Mouse (Mus musculus): ENCODE measurements around the gene Slc7a5.

Gene Slc7a5

DNA sequence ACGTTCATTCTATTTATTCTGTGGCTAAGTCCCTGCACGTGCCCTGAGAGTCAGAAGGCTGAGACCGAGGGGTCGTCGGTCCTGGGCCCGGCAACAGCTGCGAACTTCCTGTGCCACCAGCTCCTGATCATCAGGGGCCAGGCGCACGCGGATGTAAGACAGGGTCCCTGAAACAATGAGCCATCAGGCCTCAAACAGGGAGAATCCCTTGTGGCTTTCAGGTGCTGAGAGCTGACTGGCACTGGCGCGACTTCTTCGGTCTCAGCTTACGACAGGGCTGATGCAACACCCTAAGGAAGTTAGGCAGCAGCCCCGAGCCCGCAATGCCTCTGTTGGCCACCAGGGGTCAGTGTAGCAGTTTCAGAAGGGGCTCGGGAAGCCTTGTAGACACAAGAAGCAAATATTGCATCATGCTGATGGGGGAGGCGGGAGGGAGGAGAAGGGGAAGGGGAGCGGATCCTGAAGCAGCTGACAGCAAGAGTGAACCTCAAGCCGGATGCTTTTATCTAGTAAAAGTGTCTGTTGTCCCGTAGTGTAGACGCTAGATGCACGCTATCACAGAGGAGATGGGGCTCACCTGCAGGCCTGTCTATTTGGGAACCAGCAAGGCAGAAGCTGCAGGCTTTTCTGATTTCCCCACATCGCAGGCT, 56.5 kb downstream of the Slc7a5 start:
- peak; percentile 89 to 93 for DNase-seq (ENCODE audit: low spot score in 2 of 2)

DNA sequence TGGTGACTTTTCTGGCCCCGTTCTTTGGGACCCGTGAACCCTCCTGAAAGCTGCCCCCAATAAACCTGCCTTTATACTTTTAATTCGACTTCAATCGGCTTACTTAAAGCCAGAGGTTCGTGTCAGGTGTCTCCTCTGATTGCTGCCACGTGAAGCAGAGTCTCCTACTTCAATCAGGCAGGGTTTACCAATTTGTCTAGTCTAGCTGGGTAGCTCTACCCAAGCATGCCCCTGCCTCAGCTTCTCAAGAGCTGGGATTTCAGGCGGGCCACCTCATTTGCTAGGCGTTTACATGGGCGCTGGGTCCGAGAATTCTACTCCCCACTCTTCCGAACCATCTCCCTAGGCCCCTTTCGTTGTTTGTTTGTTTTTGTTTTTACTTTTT, 57.1 kb downstream of the Slc7a5 start:
- DNase-seq (ENCODE audit: low spot score in 2 of 2), result no peak

- peak; percentile 44 to 58 for DNase-seq (ENCODE audit: low spot score in 2 of 2)
Observed at GRCm38 (mm10) chr8:121850018-121850417, 57.5 kb downstream of the Slc7a5 start.

GRCm38 (mm10) chr8:121849303-121849702, 58.2 kb downstream of the Slc7a5 start:
- no peak for DNase-seq (ENCODE audit: low spot score in 2 of 2)

- no peak for DNase-seq (ENCODE audit: low spot score in 2 of 2)
Observed at GRCm38 (mm10) chr8:121848495-121848894, 59.0 kb downstream of the Slc7a5 start.

DNA sequence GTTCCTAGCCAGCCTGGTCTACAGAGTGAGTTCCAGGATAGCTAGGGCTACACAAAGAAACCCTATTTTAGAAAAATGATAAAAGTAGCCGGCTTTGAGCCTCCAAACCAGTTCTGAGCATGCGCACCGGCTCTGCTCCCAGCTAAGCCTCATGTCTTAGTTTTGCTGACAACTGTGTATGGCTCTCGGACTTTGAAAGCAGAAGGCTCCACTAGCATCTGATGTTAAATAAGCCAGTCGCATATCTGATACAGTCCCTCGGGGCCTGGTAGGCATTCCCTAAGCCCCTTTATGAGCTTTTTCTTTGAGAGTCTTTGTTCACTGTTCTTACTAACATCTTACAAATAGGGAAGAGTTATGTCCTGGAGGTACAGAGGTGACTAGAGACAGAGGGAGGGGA, 59.5 kb downstream of the Slc7a5 start:
- no peak for DNase-seq (ENCODE audit: low spot score in 2 of 2)

GRCm38 (mm10) chr8:121847261-121847822, 60.2 kb downstream of the Slc7a5 start:
- DNase-seq (ENCODE audit: low spot score in 2 of 2), result no peak

DNA sequence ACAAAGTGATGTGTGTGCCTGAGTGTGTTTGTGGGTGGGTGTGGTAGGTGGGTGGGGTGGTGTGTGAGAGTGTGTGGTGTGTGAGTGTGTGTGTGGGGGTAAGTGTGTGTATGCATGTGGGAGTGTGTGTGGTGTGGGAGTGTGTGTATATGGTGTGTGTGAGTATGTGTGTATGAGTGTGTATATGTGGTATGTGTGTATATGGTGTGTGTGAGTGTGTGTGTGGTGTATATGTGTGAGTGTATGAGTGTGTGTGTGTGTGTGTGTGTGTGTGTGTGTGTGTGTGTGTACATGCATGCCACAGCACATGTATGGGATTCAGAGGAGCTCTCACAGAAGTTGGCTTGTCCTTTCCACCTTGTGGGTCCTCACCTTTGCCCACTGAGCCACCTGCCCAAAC, 60.7 kb downstream of the Slc7a5 start:
- no peak for DNase-seq (ENCODE audit: low spot score in 2 of 2)

- DNase-seq (ENCODE audit: low spot score in 2 of 2), result no peak
Observed at GRCm38 (mm10) chr8:121844765-121845164, 62.7 kb downstream of the Slc7a5 start.

DNA sequence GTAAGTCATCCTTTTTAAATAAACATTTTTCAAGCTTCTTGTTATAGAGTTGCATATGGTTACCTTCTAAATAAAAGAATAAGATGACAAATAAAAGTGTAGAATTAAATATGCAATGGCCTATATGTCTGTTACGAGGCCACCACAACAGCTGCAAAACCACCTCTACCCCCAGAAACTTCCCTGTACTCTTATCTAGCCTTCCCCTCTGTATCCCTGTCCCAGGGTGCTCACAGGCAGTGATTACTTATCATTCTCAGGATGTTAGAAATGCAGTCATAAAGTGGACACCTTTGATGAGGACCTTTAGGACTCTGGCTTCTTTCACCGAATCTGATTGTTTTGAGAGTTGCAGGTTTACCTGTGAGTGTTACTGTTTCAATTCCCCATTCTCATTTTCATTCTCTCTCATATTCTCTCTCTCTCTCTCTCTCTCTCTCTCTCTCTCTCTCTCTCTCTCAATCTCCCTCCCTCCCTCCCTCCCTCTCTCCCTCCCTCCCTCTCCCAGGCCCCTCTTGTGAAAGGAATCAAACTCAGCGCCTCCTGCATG, 64.2 kb downstream of the Slc7a5 start:
- no peak for DNase-seq (ENCODE audit: low spot score in 2 of 2)

GRCm38 (mm10) chr8:121842064-121842955, 65.2 kb downstream of the Slc7a5 start:
- no peak for DNase-seq (ENCODE audit: low spot score in 2 of 2)

DNA sequence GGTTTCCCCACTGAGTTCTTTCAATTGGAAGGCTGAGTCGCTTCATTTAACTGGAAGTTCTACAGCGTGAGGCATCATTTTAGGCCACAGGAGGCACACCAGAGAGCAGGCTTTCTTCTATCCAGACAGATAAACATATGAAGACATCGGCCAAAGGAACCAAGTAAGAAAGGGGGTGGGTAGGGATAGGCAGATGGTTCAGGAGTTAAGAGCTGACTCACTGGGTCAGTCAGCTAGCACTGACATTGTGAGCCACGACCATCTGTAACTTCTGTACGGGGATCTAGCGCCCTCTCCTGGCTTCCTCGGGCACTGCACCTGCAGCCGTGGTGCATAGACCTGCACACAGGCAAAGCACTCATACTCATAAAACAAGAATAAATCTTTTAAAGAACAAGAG, 66.3 kb downstream of the Slc7a5 start:
- DNase-seq (ENCODE audit: low spot score in 2 of 2), result peak; percentile 51 to 65

- DNase-seq (ENCODE audit: low spot score in 2 of 2), result peak in 1 of 2 experiments; percentile 49
Observed at GRCm38 (mm10) chr8:121832503-121832902, 75.0 kb downstream of the Slc7a5 start.

DNA sequence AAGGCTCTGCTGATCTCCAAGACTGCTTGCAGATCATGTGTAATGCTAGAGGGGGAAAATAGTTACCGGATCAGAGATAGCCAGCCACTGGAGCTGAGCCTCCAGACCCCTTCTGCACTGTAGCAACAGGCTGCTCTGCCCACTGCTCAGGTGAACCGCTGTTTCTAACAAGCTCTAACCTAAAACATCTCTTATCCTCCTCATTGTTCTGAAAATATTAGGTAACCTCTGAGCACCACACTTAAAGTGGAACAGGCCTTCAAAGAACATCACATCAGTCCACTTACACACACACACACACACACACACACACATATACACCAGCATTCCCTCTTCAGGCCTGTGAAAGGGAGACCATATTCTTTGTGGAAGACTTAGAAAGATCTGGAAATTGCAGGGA, 75.4 kb downstream of the Slc7a5 start:
- DNase-seq (ENCODE audit: low spot score in 2 of 2), result no peak

Measured in right cerebral cortex, postnatal 36 days (tissue).